ENCODE assay signal across 22 mouse cellular contexts in genomic region chr19:25180547-25180946, GRCm38 (mm10). TPM values are rescaled to one million over a fixed set of nuclear protein-coding genes. Genes with fewer than 3 reads are reported as not detected.
"Had no signal": no experiment of that assay in that cellular context is flagged by ENCODE, and none has a peak within 500 bp of the region (broad histone marks: within the 10 kb centered on the region; RNA-seq: fewer than 3 reads in every experiment).

No protein-coding gene starts in this region.

- H3K4me1 ChIP-seq: midbrain, embryonic 12.5 days; midbrain, embryonic 15.5 days; neural tube, embryonic 12.5 days; neural tube, embryonic 15.5 days had no signal

- H3K27ac ChIP-seq: layer of hippocampus, adult 2 months; limb, embryonic 15.5 days; liver, embryonic 14.5 days; macrophage; midbrain, embryonic 12.5 days; midbrain, embryonic 15.5 days; neural tube, embryonic 12.5 days; neural tube, embryonic 15.5 days; stomach, postnatal 0 days had no signal

- ATAC-seq: liver, postnatal 0 days; lung, postnatal 0 days; midbrain, embryonic 15.5 days had no signal

- H3K27me3 ChIP-seq: limb, embryonic 15.5 days; midbrain, embryonic 12.5 days; midbrain, embryonic 15.5 days; neural tube, embryonic 12.5 days; neural tube, embryonic 15.5 days had no signal

- H3K9ac ChIP-seq: limb, embryonic 15.5 days; liver, embryonic 14.5 days; liver, postnatal 0 days; lung, embryonic 14.5 days; midbrain, embryonic 12.5 days; midbrain, embryonic 15.5 days; neural tube, embryonic 12.5 days; neural tube, embryonic 15.5 days had no signal

- H3K36me3 ChIP-seq: limb, embryonic 15.5 days; midbrain, embryonic 12.5 days; midbrain, embryonic 15.5 days; neural tube, embryonic 12.5 days; neural tube, embryonic 15.5 days had no signal

- H3K4me2 ChIP-seq: limb, embryonic 15.5 days; liver, embryonic 11.5 days; lung, embryonic 14.5 days; midbrain, embryonic 12.5 days; midbrain, embryonic 15.5 days; neural tube, embryonic 12.5 days; neural tube, embryonic 15.5 days had no signal

- H3K9me3 ChIP-seq: limb, embryonic 15.5 days; midbrain, embryonic 12.5 days; midbrain, embryonic 15.5 days; neural tube, embryonic 12.5 days; neural tube, embryonic 15.5 days had no signal

- H3K4me3 ChIP-seq: layer of hippocampus, adult 2 months; limb, embryonic 15.5 days; midbrain, embryonic 12.5 days; midbrain, embryonic 15.5 days; neural tube, embryonic 12.5 days; neural tube, embryonic 15.5 days had no signal

- DNase-seq: kidney, postnatal 25 days; layer of hippocampus, adult 9-11 months; liver, postnatal 0 days; lung, embryonic 14.5 days; right cerebral cortex, adult 18-20 months; right cerebral cortex, postnatal 14 days; right cerebral cortex, postnatal 4 days; thymus, adult 2 months; thymus, postnatal 14 days; thymus, postnatal 4 days had no signal

RNA-seq across cellular contexts. Expression of gene Kank1, which starts 56.2 kb away (rescaled TPM):
- total RNA-seq: megakaryocyte, adult 5-6 weeks had no signal
- polyA plus RNA-seq: macrophage had no signal
